Mouse (Mus musculus): ENCODE data around the gene Igfbp4.

Gene Igfbp4

DNA sequence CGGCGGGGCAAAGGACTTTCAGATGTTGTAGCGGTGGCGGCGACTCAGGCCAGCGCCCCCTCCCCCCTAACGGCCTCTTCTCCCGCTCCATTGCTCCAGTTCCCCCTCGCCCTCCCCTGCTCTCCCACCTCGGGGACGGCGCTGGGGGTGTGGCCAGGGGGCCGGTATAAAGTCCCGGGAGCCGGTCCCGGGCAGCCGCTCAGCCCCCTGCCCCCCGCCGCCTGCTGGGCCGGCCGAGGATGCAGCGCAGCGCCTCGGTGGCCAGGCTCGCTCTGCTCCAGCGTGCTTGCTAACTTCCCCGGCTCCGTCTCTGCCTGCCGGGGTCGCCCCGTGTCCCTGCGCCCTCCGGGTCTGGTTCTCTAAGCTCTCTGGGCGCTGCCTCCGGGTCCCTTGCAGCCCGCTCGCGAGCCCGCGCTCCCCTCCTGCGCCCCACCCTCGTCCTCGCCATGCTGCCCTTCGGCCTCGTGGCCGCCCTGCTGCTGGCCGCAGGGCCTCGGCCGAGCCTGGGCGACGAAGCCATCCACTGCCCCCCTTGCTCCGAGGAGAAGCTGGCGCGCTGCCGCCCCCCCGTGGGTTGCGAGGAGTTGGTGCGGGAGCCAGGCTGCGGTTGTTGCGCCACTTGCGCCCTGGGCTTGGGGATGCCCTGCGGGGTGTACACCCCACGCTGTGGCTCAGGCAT lies at the start of gene Igfbp4:
Gene Igfbp4 (plus strand): TSS at position 194 of the 679 bp plus-strand sequence.
- peak in 1 of 2 experiments; percentile 66 for DNase-seq (ENCODE audit: low spot score in 2 of 2)

DNA sequence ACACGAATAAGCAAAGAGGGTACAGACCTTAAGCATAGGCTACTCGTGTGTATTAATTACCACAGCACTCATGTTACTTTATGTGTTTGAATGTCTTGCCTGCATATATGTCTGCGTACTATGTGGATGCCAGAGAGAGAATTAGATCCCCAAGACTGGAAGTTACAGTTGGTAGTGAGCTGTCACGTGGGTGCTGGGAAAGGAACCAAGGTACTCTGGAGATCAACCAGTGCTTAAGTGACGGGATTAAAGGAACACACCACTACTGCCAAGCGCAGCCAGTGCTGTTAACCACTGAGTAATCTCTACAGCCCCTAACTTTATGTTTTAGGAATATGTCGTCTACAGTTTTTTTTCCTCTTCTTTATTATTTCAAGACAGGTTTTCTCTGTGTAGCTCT lies 45.1 kb upstream of the Igfbp4 start:
- DNase-seq (ENCODE audit: low spot score in 2 of 2) = no peak

DNA sequence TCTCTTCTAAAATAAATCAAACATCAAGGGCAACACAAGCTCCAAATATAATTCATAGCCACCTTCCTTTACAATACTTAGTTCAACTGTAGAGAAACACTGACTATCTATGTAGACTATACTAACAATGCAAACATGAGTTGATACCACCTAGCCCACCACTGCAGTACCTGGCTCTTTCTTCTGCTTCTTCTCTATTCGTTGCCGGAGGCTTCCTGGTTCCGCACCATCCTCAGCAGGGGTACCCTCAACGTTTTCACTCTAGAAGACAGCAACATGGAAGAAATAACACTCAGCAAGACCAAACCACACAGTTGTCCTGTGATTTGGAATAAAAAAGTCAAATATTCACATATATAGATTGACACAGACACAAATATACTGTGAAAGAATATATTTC lies 43.4 kb upstream of the Igfbp4 start:
- DNase-seq (ENCODE audit: low spot score in 2 of 2) = no peak

DNA sequence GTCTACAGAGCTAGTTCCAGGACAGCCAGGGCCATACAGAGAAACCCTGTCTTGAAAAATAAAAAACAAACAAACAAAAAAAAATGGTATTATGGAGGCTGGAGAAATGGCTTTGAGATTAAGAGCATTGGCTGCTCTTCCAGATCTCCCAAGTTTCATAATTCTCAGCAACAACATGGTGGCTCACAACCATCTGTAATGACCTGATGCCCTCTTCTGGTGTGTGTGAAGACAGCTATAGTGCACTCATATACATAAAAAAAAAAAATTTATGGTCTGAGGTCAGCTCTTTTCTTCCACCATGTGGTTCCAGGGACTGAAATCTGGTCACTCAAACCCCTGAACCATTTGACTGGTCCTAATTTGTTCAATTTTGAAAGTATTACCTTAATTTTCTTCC lies 42.3 kb upstream of the Igfbp4 start:
- no peak for DNase-seq (ENCODE audit: low spot score in 2 of 2)

DNA sequence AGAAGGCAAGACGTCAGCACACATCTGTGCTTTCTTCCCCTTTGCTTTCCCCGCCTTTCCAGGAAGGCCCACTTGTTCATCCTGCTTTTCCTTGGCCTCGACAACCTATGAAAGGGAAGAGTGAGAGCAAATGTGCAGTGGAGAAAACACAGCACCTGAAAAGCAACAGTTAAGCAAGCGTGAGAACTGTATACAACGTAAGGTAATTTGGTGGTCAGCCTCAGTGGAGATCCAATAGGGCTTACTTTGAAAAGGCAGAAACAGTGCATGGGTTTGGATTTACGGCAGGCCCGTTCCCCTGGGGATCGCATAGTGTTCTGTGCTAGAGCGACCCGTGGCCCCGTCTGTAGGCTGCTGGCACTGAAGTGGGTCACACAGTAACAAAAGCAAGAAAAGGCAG lies 41.8 kb upstream of the Igfbp4 start:
- DNase-seq (ENCODE audit: low spot score in 2 of 2) = no peak

DNA sequence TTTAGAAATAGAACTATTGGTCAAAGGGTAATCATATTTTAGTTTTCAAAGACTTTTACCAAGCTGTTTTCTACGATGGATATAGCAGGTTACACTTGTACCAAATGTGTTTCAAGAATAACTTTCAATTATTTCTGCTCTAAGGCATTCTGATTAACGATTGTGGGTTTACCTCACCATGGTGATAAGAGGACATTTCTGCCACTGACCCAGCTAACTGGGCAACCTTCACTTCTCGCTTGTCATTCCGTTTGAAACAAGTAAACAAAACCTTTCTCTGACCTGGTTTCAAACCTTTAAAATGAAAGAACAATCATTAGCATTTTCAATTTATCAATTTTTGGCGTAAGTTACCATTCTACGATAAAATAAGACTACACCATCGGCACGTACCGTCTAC lies 34.3 kb upstream of the Igfbp4 start:
- DNase-seq (ENCODE audit: low spot score in 2 of 2) = no peak

DNA sequence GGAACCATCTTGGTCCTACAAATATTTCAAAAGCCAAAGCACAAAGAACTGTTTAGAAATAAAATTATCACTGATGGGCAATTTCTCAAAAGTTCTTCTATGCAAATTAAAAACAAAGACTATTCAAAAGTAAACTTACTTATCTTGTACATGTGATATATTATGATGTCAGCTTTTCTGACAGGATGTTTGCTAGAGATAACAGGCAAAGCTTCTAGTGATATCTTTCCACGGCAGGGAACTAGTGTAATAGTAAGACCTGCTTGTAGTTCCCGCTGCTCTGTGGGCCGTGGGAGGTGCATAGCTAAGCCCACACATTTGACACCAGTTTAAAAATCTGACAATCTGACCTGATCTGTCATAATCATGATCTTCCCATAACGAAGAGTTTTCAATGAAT lies 30.9 kb upstream of the Igfbp4 start:
- DNase-seq (ENCODE audit: low spot score in 2 of 2) = no peak

DNA sequence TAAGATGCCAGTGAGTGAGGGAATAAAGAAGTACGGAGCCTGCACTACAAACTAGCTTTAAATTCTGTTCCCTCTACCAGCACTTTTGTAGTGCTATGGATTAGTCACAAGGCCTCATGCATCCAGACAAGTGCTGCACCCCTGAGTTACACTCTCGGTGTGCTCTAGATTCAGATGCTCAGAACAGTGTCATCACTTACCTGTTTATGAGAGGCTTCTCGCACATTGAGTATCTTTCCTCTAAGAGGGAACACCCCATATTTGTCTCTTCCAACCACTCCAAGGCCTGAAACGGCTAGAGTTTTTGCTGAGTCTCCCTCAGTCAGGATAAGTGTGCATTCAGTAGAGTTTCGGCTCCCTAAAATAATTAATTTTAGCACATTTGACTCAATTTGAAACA lies 30.3 kb upstream of the Igfbp4 start:
- no peak for DNase-seq (ENCODE audit: low spot score in 2 of 2)

DNA sequence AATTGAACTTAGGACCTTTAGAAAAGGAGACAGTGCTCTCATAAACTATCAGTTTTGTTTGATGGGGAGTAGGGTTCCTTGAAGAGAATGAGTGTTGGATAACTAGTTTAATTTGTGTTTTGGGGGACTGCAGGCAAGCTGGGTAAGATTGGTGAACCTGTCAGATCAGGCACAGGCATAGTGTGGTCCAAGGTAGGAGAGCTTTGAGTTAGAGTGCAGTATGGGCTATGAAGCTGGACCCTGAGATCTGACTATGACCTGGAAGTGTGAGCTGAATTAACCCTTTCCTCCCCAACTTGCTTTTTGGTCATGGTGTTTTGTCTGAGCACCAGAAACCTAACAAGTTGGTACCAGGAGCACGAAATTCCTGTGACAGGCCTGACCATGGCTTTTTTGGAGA lies 27.2 kb upstream of the Igfbp4 start:
- DNase-seq (ENCODE audit: low spot score in 2 of 2) = no peak

DNA sequence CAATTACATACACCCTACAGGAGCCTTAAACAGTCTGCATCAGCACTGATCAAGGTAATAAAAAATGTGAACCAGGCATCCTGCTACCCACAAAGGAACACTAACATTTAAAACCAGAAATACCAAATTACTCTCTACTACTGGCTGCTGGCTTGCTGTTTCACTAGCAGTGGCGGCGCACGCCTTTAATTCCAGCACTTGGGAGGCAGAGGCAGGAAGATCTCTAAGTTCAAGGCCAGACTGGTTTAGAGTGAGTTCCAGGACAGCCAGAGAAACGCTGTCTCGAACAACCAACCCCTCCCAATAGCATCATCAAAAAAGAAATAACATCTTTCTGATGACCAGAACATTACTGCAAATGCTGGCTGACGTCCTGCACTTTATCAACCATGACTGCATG lies 21.2 kb upstream of the Igfbp4 start:
- no peak for DNase-seq (ENCODE audit: low spot score in 2 of 2)

DNA sequence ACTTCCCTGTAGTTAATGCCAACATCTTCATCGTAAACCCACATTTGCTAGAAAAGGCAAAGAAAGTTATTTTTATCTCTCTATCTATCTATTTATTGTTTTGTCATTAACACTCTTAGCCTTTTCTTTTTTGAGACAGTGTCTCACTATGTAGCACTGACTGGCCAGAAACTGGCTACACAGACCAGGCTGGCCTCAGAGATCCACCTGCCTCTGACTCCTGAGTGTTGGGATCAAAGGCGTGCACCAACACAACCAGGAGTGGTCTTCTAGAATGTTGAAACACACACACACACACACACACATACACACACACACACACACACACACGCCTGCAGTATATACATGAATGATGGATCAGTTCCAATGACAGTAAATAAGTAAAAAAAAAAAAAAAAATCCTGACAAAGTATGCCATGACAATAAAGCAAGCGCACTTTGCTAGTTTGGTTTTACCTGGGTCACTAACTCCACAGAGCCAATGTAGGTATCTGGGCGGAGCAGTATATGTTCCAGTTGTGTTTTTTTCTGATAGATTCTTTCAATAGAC lies 18.6 kb upstream of the Igfbp4 start:
- DNase-seq (ENCODE audit: low spot score in 2 of 2) = no peak

DNA sequence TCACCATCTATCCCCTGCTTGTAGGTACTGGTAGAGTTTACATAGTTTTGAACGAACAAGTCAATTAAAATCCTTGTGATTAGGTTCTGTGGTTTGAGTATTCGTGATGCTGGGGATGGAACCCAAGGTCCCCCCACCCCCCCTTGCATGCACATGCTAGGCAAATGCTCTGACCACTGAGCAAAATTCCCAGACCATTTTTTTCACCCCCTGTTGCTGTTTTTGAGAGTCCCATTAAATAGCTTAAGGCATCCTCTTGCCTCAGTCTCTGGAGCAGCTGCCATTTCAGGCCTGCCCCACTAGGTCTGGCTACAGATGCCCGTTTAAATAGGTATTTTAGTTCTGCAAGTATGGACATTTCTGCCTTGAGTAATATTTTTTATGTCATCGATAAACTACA lies 17.9 kb upstream of the Igfbp4 start:
- DNase-seq (ENCODE audit: low spot score in 2 of 2) = no peak

DNA sequence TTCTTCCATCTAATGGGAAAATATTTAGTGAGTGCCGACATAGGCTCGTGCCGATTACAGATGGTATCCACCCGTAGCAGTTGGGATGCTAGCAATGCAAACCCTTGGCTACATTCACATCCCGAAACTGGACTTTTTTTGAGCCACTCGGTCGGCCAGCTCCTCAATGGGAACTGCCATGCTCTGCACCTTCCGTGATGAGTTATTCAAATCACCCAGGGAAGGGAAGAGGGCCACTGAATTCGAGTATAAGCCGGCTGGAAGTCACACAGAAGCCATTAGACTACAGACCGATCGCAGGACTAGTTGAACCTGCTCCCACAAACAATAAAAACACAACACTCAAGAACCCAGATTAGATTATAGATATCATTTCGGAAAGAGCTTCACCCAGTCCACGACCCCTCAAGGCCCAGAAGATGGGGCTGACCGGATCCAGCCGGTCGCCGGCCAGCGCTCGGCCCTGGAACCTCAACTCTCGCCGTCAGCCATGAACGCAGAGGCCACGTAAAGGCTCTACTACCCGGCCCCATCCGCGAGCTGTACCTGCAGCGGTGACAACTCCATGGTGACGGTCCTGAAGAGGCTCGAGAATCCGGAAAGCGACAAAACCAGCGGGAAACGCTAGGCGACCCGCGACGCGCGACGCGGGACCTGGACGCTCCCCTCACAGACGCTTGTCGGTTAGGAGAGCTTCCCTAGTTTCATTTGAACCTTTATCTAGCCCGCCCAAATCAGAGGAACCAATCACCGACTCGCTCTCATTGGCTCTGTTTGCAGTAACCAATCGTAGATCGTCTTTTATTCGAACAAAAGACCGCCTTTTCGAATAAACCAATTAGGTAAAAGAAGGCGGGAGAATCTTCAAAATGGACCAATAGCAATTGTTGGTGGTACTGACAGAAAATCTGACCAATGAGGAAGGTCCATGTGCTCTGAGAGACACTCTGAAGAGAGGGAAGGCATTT lies 17.3 kb upstream of the Igfbp4 start, which contains the start of gene Top2a:
Gene Top2a (minus strand): TSS at position 690 of the 968 bp plus-strand sequence.
- DNase-seq (ENCODE audit: low spot score in 2 of 2) = peak; percentile 91 to 97

DNA sequence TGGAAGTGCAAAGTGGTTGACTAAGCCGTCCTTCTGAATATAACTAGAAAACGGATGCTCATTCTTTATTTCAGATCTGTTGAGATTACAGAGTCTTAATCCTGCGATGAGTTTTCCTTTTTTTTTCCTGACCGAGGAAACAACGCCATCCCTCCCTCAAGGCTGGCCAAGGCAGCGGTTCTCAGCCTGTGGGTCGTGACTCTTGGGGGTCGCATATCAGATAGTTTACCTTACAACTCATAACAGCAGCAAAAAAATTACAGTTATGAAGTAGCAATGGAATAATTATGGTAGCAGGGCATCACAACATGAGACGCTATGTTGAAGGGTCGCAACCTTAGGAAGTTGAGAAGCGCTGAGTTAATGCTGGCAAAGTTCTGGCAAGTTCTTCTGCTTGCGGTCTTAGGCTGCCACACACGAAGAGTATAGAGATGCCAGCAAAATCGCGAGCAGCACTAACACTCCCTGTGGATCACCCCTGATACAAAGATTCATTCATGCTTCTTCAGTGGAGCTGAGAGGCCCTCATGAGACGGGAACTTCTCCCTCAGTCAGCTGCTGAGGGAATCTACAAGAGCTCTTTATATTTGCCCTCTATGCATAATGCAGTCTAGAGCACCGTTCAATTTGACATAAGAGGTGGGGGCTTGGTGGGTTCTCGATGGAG lies 16.4 kb upstream of the Igfbp4 start:
- no peak for DNase-seq (ENCODE audit: low spot score in 2 of 2)

DNA sequence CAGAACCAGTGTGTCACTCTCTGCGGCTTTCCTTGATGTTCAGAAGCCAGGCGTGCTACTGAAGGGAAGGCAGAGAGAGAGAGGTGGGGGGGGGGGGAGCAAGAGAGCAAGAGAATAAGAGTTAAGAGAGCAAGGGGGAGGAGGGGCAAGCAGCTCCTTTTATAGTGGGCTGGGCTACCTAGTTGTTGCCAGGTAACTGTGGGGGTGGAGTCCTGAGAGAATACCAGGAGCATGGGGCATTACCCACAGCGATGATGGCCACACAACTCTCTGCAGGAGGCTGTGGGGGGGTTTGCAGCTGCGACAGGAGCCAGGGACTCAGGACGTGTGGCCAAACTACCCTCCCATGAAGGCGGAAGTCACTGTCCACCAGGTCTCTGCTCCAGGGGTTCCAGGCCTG lies 15.2 kb upstream of the Igfbp4 start:
- no peak for DNase-seq (ENCODE audit: low spot score in 2 of 2)

DNA sequence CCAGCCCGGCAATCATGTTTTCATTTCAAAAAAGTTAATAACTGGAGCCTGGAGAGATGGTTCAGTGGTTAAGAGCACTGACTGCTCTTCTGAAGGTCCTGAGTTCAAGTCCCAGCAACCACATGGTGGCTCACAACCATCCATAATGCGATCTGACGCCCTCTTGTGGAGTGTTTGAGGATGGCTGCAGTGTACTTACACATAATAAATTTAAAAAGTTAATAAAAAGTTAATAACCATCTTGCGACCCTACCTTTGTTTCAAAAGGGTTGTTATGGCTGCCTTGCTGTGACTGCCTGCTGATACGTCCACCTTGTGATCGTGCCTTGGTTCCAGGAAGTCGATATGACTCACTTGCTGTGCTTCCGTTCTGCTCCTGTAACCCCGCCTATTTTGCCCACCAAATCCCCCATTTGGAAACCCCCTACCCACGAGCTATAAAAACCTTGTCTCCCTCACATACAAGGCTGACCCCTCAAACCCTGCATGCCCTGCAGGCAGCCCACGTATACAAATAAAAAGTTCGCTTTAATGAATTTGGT lies 14.1 kb upstream of the Igfbp4 start:
- no peak for DNase-seq (ENCODE audit: low spot score in 2 of 2)

DNA sequence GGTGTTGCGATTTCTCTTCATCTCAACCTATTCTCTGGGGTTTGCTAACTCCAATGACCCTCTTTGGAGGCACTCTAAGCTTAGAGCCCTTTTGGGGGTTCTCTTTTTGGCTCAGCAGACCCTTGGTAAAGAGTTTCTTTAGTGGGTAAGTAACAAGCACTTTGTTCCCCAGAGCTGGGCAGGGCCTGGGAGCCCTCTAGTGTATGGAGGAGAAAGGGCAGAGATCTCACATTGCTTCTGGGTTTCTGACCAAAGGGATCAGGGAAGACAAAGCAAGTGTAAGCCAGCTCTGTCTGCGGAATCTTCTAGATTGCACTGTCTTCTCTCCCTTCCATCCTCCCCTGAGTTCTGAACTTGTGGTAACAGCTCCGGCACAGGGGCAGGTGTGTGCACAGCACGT lies 5.7 kb upstream of the Igfbp4 start:
- DNase-seq (ENCODE audit: low spot score in 2 of 2) = no peak

DNA sequence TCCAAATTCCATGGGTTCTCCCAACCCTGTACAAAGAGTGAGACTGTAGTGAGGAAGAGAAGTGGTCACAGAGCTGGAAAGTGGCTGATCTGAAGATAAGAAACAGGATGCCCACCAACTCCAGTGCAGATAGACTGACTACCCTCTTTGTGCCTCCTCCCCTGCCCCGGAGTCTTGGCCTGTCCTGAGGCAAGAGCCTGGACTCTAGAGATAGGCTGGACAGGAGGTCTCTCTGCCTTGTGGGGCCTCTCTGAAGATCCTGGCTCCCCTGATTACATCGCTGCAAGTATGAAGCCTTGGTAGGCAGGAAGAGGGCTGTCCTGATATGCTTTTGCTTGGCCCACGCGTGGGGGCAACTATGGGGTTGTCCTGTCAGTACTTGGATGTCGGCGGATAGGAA lies 4.8 kb upstream of the Igfbp4 start:
- DNase-seq (ENCODE audit: low spot score in 2 of 2) = no peak

DNA sequence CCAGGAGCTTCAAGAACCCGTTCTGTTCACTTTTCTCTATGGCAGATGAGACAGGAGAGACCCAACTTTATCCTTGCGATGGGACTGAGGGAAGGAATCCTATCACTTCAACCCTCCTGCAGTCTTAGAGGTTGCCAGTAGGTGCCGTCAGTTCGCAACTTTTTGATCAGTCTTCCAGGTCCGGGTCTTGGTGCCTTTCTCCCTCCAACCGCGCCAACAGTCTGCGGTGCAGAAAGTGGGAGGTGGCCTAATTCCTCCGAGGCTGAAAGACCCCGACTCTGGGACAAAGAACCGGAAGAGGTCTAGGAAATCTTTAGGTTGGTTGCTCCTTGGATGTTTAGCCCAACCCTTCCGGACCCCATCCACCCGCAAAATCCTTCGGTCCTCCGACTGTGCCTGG lies 1.3 kb upstream of the Igfbp4 start:
- DNase-seq (ENCODE audit: low spot score in 2 of 2) = peak; percentile 77 to 81

DNA sequence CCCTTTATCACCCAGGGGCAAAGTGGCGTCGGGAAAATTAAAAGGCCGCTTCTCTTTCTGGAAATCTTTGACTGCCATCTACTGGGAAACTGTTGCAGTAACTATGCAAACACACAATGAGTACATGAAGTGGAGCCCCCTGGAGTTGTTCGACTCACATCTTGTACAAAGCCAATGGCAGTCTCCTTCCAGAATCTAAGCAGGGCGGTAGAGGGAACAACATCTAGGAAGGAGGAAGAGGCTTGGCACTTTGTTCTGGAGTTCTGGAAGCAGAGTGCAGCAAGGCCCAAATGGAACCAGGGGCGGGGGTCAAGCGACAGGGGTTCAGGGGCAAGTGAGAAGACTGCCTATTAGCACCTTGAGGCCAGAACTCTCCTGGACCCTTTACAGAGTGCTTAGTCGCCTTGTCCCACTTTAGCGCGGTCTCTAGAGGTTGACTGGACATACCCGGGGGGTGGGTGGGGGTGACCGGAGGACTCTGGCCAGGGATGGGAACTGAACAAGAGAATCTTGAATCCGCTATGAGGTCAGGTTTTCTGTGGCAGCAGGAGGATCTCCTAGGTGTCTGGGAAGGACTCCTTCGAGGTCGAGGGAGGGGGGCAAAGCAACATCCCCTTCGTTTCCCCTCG lies 584 bp upstream of the Igfbp4 start:
- no peak for DNase-seq (ENCODE audit: low spot score in 2 of 2)
